Mouse (Mus musculus): ENCODE data around the gene Tead1.

- TF ChIP-seq CTCF (IDR thresholded peaks at IDR 0.05; ENCODE audit: insufficient read depth, low read depth, low read length) (no peak), POLR2A (IDR thresholded peaks at IDR 0.05; ENCODE audit: insufficient read depth, low read depth, low read length) (no peak)
These were observed 84.4 kb downstream of the Tead1 start for GRCm38 (mm10) chr7:112763513-112763912.
